Mouse (Mus musculus) stomach, postnatal 0 days (tissue): ENCODE measurements around the gene Rap1gap2. TPM values are rescaled to one million over a fixed set of nuclear protein-coding genes. Genes with fewer than 3 reads are reported as not detected.
A peak's percentile ranks its signal among the peaks of the same experiment; 100 is the strongest.

Source experiments
- ATAC-seq: fragments of 200-750 bp; cut with Nextera tagmentation; 2 replicates; pipeline ENCODE4 v1.8.0; 2017; ENCODE audit not compliant: low FRiP score, low TSS enrichment
- DNase-seq: peaks from one replicate; pipeline ENCODE4 v3.0.0-alpha.2; 2016; ENCODE audit warnings: low spot score
- H3K27ac ChIP-seq: fragments of 300-500 bp; sonication (generic); replicated peaks from 2 replicates; pipeline ENCODE4 v1.5.1; 2014; ENCODE audit warnings: mild to moderate bottlenecking, control low read depth
- H3K27me3 ChIP-seq: fragments of 300-500 bp; sonication (generic); 2 replicates; pipeline ENCODE4 v1.6.1; 2014; ENCODE audit warnings: low read length; ENCODE audit not compliant: control insufficient read depth, insufficient read depth
- H3K36me3 ChIP-seq: fragments of 300-500 bp; sonication (generic); 2 replicates; pipeline ENCODE4 v1.6.1; 2014; ENCODE audit warnings: low read length, mixed read lengths; ENCODE audit not compliant: control insufficient read depth, insufficient read depth
- H3K4me1 ChIP-seq: fragments of 300-500 bp; sonication (generic); replicated peaks from 2 replicates; pipeline ENCODE4 v1.6.1; 2014; ENCODE audit warnings: antibody characterized with exemption; ENCODE audit not compliant: control insufficient read depth, insufficient read depth
- H3K4me2 ChIP-seq: fragments of 300-500 bp; sonication (generic); replicated peaks from 2 replicates; pipeline ENCODE4 v1.6.1; 2014; ENCODE audit warnings: low read depth, mild to moderate bottlenecking, control low read depth, moderate library complexity
- H3K4me3 ChIP-seq: fragments of 300-500 bp; sonication (generic); 2 replicates; pipeline ENCODE4 v1.5.1; 2014; ENCODE audit warnings: low read depth, low read length, control low read depth
- H3K9ac ChIP-seq: fragments of 300-500 bp; sonication (generic); 2 replicates; pipeline ENCODE4 v1.6.1; 2014; ENCODE audit warnings: mild to moderate bottlenecking, low read length, control low read depth, mixed read lengths
- H3K9me3 ChIP-seq: fragments of 300-500 bp; sonication (generic); 2 replicates; pipeline ENCODE4 v1.6.1; 2016; ENCODE audit warnings: low read length; ENCODE audit not compliant: control insufficient read depth
- CTCF ChIP-seq: IDR thresholded peaks from 2 replicates; pipeline ENCODE4 v1.5.1; 2016; ENCODE audit warnings: antibody characterized with exemption, low read depth, mild to moderate bottlenecking, moderate library complexity
- EP300 ChIP-seq: optimal IDR thresholded peaks from 2 replicates; pipeline ENCODE3; 2016; ENCODE audit warnings: antibody characterized with exemption
- WGBS: fragments of 180-500 bp; shearing (Covaris S2); extraction: QIAGEN DNeasy Blood & Tissue Kit; methylation state at CpG from one replicate; pipeline ENCODE4 v1.1.7; 2014; 5-methylcytosine and 5-hydroxymethylcytosine counted together
- polyA plus RNA-seq: library from polyadenylated mRNA; unstranded; fragments of >200 nt; fragmentation: Nextera tagmentation; extraction: Ambion mirVana; gene quantifications from 2 replicates; pipeline ENCODE4 v1.2.1, GENCODE M21; 2015

Rap1gap2 gene
- polyA plus RNA-seq, 1 experiment from 2014 or later = 7.6 TPM

GRCm38 (mm10) chr11:74442396-74442795 is 168.3 kb downstream of the Rap1gap2 start:
- Histone ChIP-seq H3K4me2 (no peak overlapping the region), H3K27me3 (no peaks in the 10 kb centered on the region), H3K4me1 (no peaks in the 10 kb centered on the region), H3K9ac (no peak overlapping the region), H3K27ac (0 out of 2 replicates have a peak overlapping the region, but pooled peaks have one; percentile 18), H3K4me3 (no peak overlapping the region), H3K9me3 (0 out of 2 replicates have a peak, but pooled peaks cover 3% of the 10 kb centered on the region), H3K36me3 (no peaks in the 10 kb centered on the region)
- TF ChIP-seq EP300 = no peak
- TF ChIP-seq CTCF = no peak
- 63% methylated on average over 4 of the region's 4 CpGs for WGBS
- no peak for DNase-seq
- ATAC-seq = peak; percentile 72

DNA sequence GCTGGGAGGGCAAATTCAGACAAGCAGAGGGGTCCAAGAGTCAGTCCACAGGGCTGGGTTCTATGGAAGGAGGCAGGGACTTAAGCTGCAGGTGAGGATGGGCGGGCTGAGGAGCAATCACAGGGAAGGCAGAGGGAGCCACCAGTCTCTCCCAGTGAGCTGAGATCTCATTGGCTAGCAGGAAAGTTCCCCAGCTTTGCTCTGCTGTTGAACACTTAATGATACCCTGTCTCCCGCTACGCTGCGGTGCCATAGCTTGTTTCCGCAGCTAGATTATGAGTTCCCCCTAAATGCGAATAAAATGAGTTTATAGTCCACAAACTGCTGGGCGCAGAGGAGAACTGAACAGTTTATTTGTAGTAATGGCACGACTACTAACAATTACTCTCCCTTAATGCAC is 170.6 kb downstream of the Rap1gap2 start:
- no peak overlapping the region for H3K27ac ChIP-seq
- DNase-seq (no peak), ATAC-seq (no peak)
- H3K4me1 ChIP-seq = no peaks in the 10 kb centered on the region
- H3K27me3 ChIP-seq = no peaks in the 10 kb centered on the region
- H3K9me3 ChIP-seq = no peaks in the 10 kb centered on the region
- no peak overlapping the region for H3K4me2 ChIP-seq
- TF ChIP-seq EP300 = no peak
- no peak overlapping the region for H3K4me3 ChIP-seq
- no peak overlapping the region for H3K9ac ChIP-seq
- 82% methylated on average over 8 of the region's 8 CpGs for WGBS
- no peaks in the 10 kb centered on the region for H3K36me3 ChIP-seq

GRCm38 (mm10) chr11:74439202-74439601 is 171.5 kb downstream of the Rap1gap2 start:
- no peak overlapping the region for H3K9ac ChIP-seq
- DNase-seq = peak; percentile 73
- H3K9me3 ChIP-seq = no peaks in the 10 kb centered on the region
- ATAC-seq = peak; percentile 81
- H3K4me2 ChIP-seq = no peak overlapping the region
- TF ChIP-seq CTCF (no peak), EP300 (no peak)
- H3K4me1 ChIP-seq = no peaks in the 10 kb centered on the region
- WGBS = 23% methylated on average over 6 of the region's 6 CpGs
- no peak overlapping the region for H3K27ac ChIP-seq
- no peaks in the 10 kb centered on the region for H3K27me3 ChIP-seq
- no peak overlapping the region for H3K4me3 ChIP-seq
- no peaks in the 10 kb centered on the region for H3K36me3 ChIP-seq

- 89% methylated on average over 4 of the region's 4 CpGs for WGBS
- H3K9me3 ChIP-seq = no peaks in the 10 kb centered on the region
- H3K36me3 ChIP-seq = no peaks in the 10 kb centered on the region
- H3K27me3 ChIP-seq = no peaks in the 10 kb centered on the region
- no peak for TF ChIP-seq EP300
- TF ChIP-seq CTCF = no peak
- no peak for ATAC-seq
- no peaks in the 10 kb centered on the region for H3K4me1 ChIP-seq
- no peak for DNase-seq
- no peak overlapping the region for H3K27ac ChIP-seq
- H3K4me2 ChIP-seq = no peak overlapping the region
- H3K4me3 ChIP-seq = no peak overlapping the region
- H3K9ac ChIP-seq = no peak overlapping the region
Measured at GRCm38 (mm10) chr11:74438249-74438648, 172.5 kb downstream of the Rap1gap2 start.

GRCm38 (mm10) chr11:74435366-74435765 is 175.3 kb downstream of the Rap1gap2 start:
- Histone ChIP-seq H3K27ac (no peak overlapping the region), H3K9me3 (no peaks in the 10 kb centered on the region), H3K9ac (no peak overlapping the region), H3K4me2 (no peak overlapping the region), H3K36me3 (no peaks in the 10 kb centered on the region), H3K27me3 (no peaks in the 10 kb centered on the region), H3K4me1 (no peaks in the 10 kb centered on the region), H3K4me3 (no peak overlapping the region)
- 81% methylated on average over 2 of the region's 2 CpGs for WGBS
- DNase-seq (no peak), ATAC-seq (no peak)
- TF ChIP-seq CTCF (no peak), EP300 (no peak)

DNA sequence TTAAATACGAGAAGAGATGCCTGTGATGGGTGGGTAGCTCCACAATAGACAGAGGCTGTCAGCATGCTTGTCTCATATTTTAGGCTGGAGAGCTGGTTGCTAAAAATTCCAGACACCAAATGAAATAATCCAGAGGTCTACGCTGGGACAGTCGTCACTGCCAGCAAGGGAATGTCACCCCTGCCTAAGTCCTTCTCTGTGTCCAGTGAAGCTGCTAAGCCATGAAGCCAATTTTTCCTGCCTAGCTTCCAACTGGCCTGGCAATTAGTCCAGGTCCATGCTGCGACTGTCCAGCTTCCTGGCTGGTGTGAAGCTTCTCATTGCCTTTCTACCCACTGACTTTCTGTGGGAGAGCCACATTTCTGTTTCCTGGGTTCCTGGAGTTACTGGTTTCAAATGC is 177.7 kb downstream of the Rap1gap2 start:
- Histone ChIP-seq H3K4me2 (no peak overlapping the region), H3K36me3 (no peaks in the 10 kb centered on the region), H3K9me3 (no peaks in the 10 kb centered on the region), H3K4me3 (no peak overlapping the region), H3K27me3 (no peaks in the 10 kb centered on the region), H3K27ac (no peak overlapping the region), H3K9ac (no peak overlapping the region), H3K4me1 (no peaks in the 10 kb centered on the region)
- no peak for ATAC-seq
- WGBS = 80% methylated on average over 4 of the region's 4 CpGs
- DNase-seq = no peak
- TF ChIP-seq EP300 = no peak
